Mouse (Mus musculus): ENCODE measurements at regions not wholly inside any gene's neighbourhood (a gene's known extent, or its start where the extent isn't known, plus 50 kb on each side); places are given as distances from the start of the nearest gene placed in this dataset.
"Not testable (repeated sequence)": the region's sequence is repeated elsewhere in the genome, so short reads cannot be mapped to it uniquely, and the experiment has no call there.

GRCm38 (mm10) chr1:51596935-51597820 is 119.0 kb upstream of the Nabp1 start:
- DNase-seq (ENCODE audit: low spot score) = peak; percentile 79

- no peak for DNase-seq (ENCODE audit: low spot score)
These were observed 116.4 kb upstream of the Nabp1 start for GRCm38 (mm10) chr1:51594666-51595065.

GRCm38 (mm10) chr1:51593621-51594441 is 115.6 kb upstream of the Nabp1 start:
- DNase-seq (ENCODE audit: low spot score) = peak; percentile 43

DNA sequence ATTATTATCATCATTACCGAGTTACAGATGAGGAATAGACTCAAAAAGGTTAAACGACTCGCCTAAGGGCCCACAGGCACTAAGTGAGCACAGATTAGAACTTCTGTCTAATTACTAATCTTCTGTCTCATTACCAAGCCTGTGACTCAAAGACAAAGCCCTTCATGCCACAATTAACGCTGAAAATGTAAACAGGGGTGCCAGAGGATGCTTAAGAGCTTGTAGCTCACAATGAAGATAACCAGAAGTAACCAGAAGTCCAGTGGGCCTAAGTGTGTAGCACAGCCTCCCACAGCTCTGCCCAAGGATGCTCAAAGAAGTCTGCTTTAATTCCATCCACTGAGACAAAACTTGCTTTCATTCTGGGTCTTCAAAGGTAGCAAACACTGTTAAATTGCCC is 113.7 kb upstream of the Nabp1 start:
- DNase-seq (ENCODE audit: low spot score) = no peak

- no peak for DNase-seq (ENCODE audit: low spot score)
These were observed 112.6 kb upstream of the Nabp1 start for GRCm38 (mm10) chr1:51590606-51591400.

DNA sequence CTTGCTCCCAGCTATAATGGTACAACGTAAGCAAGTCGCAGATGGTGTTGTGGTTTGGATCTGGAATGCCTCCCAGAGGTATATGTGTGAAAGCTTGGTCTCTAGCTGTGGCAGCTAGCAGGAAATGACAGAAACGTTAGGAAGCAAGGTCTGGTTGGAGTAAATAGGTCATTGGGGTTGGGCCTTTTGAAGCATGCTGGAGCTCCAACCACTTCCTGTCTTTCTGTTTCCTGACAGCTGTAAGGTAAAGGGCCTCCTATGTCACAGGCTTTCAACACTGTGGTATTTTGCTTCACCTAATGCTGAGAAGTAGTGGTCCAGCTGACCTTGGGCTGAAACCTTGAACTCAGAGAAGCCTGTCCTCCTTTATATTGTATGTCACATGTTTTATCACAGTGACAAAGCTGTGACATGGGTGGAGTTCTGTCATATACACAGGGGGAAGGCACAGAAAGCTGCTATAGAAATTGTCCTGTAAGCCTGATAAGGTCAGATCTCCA is 106.8 kb upstream of the Nabp1 start:
- peak; percentile 93 for DNase-seq (ENCODE audit: low spot score)

DNA sequence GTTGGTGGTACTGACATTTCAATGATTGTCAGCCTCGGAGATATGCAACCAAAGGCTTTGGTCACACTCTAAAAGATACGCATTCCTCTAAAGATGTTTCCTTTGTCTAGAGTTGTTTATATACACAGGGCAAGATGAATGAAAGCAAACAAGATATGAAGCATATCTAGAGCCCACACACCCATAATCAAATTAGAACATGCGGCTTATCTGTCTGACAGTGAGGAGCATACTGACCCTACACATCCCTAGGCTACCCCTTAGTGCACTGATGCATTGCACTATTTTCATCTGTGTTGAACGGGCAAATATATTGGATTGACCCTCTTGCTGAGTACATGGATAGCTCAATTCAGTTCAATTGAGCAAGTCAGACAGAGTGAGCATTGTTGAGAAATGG is 105.6 kb upstream of the Nabp1 start:
- DNase-seq (ENCODE audit: low spot score) = no peak

DNA sequence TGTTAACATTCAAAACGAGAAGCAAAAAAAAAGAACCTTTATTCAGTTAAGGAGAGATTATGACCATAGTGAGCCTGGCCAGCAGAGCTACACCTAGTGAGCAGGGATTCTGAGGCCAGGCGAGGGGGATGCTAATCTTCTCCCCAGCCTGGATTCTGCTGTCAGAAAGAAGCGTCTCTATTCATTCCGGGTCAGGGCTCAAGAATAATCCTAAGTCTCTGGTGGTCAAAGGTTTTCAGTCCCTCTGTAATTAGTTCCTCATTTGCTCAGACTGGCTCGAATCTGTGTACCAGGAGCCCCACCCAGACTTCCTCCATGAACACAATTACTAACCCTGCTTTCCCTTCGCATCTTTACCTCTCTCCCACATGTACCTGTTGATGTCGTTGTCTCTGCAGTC is 101.8 kb upstream of the Nabp1 start:
- DNase-seq (ENCODE audit: low spot score) = no peak

DNA sequence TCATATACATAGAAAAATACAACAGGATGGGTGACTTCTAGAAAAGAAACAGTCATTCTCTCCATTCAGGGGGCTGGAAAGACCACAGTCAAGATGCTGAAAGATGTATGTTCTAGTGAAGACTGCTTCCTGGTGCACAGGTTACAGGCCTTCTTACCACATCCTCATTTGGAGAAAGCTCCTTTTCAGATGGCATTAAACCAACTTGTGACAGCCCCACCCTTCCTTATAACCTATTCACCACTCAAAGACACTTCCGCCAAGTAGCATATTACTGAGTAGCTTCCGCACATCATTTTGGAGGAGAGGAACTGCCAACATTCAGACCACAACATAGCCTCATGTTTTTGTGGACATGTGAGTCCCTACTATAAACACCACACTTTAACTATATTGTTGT is 99.5 kb upstream of the Nabp1 start:
- DNase-seq (ENCODE audit: low spot score) = peak; percentile 80

DNA sequence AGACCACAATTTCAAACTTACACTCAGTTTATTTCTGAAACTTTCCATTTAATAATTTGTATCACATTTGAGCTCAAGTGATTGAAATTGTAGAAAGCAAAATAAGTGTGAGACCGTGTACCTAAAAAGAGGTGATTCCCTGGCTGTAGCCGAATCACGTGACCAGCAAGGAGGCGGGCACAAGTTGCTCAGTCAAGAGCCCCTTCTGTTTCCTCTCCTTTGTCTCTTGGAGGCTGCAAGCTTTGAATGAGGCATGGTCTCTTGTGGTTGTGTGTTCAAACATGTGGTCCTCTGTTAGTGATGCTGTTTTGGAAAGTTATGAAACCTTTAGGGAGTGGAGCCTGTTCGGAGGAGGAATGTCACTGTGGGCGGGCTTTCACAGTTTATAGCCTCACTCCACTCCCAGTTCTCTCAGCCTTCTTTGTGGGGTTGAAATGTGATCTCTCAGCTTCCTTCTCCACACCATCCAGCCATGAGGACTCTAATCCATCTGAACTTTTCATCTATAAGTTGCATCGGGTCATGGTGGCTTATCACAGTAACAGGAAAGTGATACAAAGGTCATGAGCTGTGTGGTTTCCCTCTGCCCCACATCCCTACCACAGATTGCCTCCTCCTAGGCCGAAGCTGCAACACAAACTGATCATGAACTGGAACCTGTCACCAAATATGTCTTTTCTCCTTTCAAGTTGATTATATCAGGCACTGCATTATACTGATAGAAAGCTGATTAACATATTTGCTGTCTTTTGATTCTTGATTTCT is 94.3 kb upstream of the Nabp1 start:
- peak; percentile 36 for DNase-seq (ENCODE audit: low spot score)

- DNase-seq (ENCODE audit: low spot score) = no peak
These were observed 91.4 kb upstream of the Nabp1 start for GRCm38 (mm10) chr1:51569625-51570024.

GRCm38 (mm10) chr1:51566170-51566649 is 88.0 kb upstream of the Nabp1 start:
- DNase-seq (ENCODE audit: low spot score) = no peak

DNA sequence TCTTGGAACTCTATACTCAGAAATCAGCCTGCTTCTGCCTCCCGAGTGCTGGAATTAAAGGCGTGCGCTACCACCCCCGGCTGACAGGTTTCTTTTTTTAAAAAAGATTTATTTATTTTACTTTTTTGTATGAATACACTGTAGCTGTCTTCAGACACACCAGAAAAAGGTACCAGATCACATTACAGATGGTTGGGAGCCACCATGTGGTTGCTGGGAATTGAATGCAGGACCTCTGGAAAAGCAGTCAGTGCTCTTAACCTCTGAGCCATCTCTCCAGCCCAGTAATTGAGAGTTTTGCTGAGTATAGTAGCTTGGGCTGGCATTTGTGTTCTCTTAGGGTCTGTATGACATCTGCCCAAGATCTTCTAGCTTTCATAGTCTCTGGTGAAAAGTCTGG is 78.4 kb upstream of the Nabp1 start:
- DNase-seq (ENCODE audit: low spot score) = not testable (repeated sequence)

- DNase-seq (ENCODE audit: low spot score) = no peak
These were observed 75.5 kb upstream of the Nabp1 start for GRCm38 (mm10) chr1:51553738-51554137.

- no peak for DNase-seq (ENCODE audit: low spot score)
These were observed 73.4 kb upstream of the Nabp1 start for GRCm38 (mm10) chr1:51551624-51552023.

DNA sequence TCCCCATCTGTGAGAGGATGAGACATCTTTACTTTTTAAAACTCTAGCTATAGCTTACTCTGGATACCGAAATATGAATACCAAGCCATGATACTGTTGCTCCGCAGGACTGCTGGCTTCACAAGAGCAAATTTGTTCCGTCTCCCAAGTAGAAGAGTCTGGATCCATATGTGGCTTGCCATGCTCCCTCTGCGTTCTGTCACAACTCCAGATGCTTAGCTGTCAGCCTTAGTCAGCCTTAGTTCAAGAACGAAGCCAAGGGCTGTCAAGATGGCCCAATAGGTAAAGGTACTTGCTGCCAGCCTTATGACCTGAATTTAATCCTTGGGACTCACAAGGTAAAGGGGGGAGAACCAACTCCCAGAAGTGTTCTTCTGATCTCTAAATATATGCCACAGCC is 64.6 kb upstream of the Nabp1 start:
- DNase-seq (ENCODE audit: low spot score) = no peak

DNA sequence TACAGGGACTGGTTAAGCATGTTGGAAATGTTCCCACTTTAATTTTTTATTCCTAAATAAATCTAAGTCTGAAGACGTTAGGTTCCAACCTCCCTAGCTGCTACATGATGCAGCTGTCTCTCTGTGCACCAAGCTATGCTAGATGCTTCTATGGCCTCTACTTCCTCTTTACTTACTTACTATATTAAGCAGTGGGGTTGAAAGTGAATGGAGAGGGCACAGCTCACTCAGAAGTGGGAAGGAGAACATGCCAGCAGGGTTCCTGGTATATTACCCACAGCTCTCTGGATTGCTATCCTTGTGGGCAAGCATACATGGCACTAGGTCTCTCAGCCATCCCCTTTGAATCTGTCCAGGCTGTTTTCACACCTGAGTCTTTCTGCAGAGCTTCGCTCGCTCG is 61.4 kb upstream of the Nabp1 start:
- no peak for DNase-seq (ENCODE audit: low spot score)

DNA sequence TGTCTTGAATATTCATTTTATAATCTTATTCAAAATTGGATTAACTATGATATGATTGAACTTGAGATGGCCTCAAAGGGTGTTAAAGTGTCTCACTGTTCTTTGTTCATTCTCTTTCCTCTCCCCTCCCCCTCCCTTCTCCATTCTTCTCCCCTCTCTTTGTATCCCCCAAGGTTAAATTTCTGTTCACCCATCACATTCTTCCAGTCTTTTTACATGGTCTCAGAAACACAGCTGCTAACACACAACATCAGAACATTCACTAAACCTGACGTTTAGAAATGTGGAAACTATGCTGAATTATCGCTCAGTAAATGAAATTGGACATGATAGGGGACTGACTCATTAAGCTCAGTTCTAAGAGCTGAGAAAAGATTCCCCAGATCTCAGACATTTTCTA is 60.6 kb upstream of the Nabp1 start:
- no peak for DNase-seq (ENCODE audit: low spot score)

GRCm38 (mm10) chr1:51537765-51538360 is 59.6 kb upstream of the Nabp1 start:
- DNase-seq (ENCODE audit: low spot score) = no peak

DNA sequence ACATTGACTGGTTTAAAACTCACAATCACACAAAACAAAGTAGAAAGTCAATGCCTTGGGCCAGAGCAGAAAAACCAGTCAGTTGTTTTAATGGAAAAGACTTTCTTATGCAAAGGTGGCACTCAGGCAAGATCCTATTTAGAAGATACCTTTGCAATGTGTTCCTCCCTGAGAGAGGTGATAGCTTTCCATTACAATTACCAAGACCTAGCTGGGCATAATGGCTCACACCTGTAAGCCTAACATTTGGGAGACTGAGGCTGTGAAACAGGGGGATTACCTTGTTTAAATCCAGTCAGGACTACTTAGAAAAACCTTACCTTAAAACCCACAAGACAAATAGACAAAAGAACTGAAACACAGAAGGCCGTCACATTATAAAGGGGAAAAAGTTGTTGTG is 57.9 kb upstream of the Nabp1 start:
- no peak for DNase-seq (ENCODE audit: low spot score)

- DNase-seq (ENCODE audit: low spot score) = no peak
These were observed 57.2 kb upstream of the Nabp1 start for GRCm38 (mm10) chr1:51535414-51535813.
